Mouse (Mus musculus): Measurements from ENCODE around the gene Sez6l. TPM values are rescaled to one million over a fixed set of nuclear protein-coding genes. Genes with fewer than 3 reads are reported as not detected.
A peak's percentile ranks its signal among the peaks of the same experiment; 100 is the strongest.

Sez6l gene
- polyA plus RNA-seq, 1 experiment, result 0.32 TPM

DNA sequence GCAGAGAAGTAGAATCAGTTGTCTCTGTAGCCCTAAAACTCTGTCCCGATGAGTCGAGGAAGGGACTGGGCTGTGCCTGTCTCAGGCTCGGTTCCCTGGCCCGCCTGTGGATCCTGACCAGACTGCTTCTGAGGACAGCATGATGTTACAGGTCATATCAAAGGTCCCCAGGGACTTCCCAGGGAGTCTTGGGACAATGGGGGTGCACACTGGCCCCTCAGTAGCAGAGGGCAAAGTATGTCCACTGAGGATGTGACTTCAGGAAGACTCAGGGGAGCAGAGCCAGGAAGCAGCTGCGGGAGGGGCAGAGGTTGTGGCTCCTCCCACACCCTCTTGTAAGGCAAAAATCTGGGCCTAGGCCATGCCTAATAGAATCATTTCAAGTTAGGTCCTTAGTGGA is 90.6 kb downstream of the Sez6l start:
- Histone ChIP-seq H3K4me3 (ENCODE audit: insufficient read depth, low read length) (no peak overlapping the region), H3K27ac (ENCODE audit: insufficient read depth, low read length) (no peak overlapping the region), H3K4me1 (ENCODE audit: control insufficient read depth, insufficient read depth, low read length) (no peaks in the 10 kb centered on the region)
- TF ChIP-seq CTCF (IDR thresholded peaks at IDR 0.05; ENCODE audit: borderline replicate concordance, insufficient read depth, low read length), result no peak
- no peak for TF ChIP-seq POLR2A (IDR thresholded peaks at IDR 0.05; ENCODE audit: low read depth, low read length)

DNA sequence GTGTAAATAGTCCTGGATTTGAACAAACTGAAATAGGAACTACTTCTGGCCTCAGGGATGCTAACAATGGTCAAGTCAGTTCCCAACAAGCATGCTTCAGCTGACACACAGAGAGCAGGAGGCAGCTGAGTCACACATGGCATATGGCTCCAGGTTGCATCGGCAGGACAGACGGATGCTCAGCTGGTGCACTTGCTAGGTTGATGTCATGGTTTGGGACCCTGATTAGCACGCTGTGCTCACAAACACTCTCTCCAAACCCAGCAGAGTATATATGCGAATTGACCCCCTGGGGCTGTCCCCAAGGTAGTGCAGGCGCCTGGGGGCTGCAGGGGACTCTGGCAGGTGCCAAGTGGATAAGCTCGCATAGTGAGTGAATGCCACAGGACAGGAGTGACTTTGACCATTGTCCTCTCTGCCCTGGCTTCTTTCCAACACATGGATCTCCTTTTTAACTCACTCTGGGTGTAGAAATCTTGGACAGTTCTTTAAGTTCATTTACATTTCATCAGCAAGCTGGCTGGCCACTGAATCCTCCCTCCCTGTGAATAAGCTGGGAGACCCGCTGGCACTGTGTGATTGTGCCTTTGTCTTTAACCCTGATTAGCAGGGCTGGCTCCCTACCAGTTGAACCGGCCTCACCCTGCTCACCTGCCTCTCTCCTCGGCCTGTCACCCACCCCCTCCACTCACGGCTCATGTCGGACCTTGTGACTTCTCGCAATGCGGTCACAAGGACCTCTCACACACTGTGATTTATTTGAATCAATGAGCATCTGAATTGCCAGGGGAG is 91.9 kb downstream of the Sez6l start:
- Histone ChIP-seq H3K4me3 (ENCODE audit: insufficient read depth, low read length) (no peak overlapping the region), H3K4me1 (ENCODE audit: control insufficient read depth, insufficient read depth, low read length) (no peaks in the 10 kb centered on the region), H3K27ac (ENCODE audit: insufficient read depth, low read length) (no peak overlapping the region)
- TF ChIP-seq POLR2A (IDR thresholded peaks at IDR 0.05; ENCODE audit: low read depth, low read length) (no peak), CTCF (IDR thresholded peaks at IDR 0.05; ENCODE audit: borderline replicate concordance, insufficient read depth, low read length) (no peak)

DNA sequence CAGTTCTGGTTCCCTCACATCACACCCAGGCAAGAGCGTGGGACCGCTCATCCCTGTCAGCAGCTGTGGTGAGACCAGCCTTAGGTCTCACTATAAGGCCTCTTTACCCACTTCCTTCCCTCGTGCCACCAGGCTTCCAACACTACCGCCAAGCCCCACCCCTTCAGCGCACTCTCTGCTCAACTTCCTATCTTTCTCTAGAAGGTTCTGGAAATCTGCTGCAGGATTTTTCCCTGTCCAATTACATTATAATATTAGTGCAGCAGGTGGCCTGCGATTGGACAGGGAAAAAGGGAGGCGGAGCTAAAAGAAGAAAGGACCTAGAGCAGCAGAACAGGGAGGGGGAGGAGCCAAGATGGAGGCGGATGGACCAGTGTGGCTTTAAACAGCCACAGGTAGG is 94.0 kb downstream of the Sez6l start:
- Histone ChIP-seq H3K4me1 (ENCODE audit: control insufficient read depth, insufficient read depth, low read length) (no peaks in the 10 kb centered on the region), H3K4me3 (ENCODE audit: insufficient read depth, low read length) (no peak overlapping the region), H3K27ac (ENCODE audit: insufficient read depth, low read length) (no peak overlapping the region)
- TF ChIP-seq POLR2A (IDR thresholded peaks at IDR 0.05; ENCODE audit: low read depth, low read length), result no peak
- TF ChIP-seq CTCF (IDR thresholded peaks at IDR 0.05; ENCODE audit: borderline replicate concordance, insufficient read depth, low read length), result no peak

DNA sequence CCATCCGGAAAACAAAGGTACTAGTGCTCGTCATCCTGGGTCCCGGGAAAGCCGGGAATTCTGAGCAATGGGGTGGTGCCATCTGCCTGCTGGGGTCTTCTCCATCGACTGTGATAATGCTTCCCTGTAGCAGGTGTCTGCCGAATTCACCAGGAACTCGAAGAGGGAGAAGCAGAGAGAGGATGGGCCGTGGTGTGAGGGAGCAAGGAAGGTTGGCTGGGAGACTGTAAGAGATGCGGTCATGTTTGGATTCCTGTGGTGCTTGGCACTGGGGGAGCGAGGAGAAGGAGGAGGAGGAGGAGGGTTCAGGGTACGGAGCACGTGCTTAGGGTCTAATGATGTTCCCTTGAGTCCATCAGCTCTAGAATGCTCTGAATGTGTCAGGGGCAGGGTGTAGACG is 94.4 kb downstream of the Sez6l start:
- H3K27ac ChIP-seq (ENCODE audit: insufficient read depth, low read length), result no peak overlapping the region
- H3K4me1 ChIP-seq (ENCODE audit: control insufficient read depth, insufficient read depth, low read length), result no peaks in the 10 kb centered on the region
- H3K4me3 ChIP-seq (ENCODE audit: insufficient read depth, low read length), result no peak overlapping the region
- TF ChIP-seq POLR2A (IDR thresholded peaks at IDR 0.05; ENCODE audit: low read depth, low read length) (no peak), CTCF (IDR thresholded peaks at IDR 0.05; ENCODE audit: borderline replicate concordance, insufficient read depth, low read length) (no peak)

DNA sequence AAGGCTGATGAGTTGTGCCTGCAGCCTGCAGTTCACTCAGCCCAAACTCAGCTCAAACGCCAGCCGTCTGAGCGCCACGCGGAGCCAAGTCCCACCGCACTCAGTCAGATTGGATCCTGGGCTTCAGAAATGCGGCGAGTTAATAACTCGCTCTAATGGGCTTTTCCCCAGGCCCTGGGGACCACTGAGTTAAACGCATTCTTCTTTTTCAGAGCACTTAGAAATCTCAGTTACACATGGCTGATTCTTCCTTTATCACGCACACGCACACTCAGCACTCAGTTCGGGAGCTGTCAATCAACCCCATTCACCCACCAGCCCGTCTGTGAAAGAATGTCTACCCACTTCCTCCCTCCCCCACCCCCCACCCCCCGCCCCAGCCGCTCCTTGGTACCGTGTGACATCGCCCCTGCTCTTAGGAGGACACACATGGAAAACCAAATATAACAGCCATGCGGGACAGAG is 95.0 kb downstream of the Sez6l start:
- Histone ChIP-seq H3K4me1 (ENCODE audit: control insufficient read depth, insufficient read depth, low read length) (no peaks in the 10 kb centered on the region), H3K4me3 (ENCODE audit: insufficient read depth, low read length) (no peak overlapping the region), H3K27ac (ENCODE audit: insufficient read depth, low read length) (no peak overlapping the region)
- TF ChIP-seq CTCF (IDR thresholded peaks at IDR 0.05; ENCODE audit: borderline replicate concordance, insufficient read depth, low read length) (no peak), POLR2A (IDR thresholded peaks at IDR 0.05; ENCODE audit: low read depth, low read length) (no peak)

DNA sequence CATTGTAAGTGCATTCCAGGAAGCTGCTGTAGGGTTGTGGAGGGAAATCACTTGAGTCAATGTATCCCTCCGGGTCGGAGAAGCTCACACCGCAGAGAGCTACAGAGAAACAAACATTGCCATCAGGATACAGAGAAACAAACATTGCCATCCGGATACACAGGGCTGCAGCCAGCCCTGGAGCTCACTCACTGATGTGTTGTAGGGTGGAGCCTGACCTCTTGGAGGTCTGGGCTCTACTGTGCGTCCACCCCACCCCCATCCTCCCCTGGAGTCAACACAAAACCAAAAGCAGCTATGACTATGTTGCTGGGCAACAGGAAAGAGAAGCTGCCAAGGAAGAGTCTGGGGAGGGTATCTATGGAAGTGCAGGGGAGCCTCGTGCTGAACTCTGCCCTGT is 103.5 kb downstream of the Sez6l start:
- no peak for TF ChIP-seq POLR2A (IDR thresholded peaks at IDR 0.05; ENCODE audit: low read depth, low read length)
- TF ChIP-seq CTCF (IDR thresholded peaks at IDR 0.05; ENCODE audit: borderline replicate concordance, insufficient read depth, low read length), result no peak
- no peak overlapping the region for H3K4me3 ChIP-seq (ENCODE audit: insufficient read depth, low read length)
- no peaks in the 10 kb centered on the region for H3K4me1 ChIP-seq (ENCODE audit: control insufficient read depth, insufficient read depth, low read length)
- H3K27ac ChIP-seq (ENCODE audit: insufficient read depth, low read length), result no peak overlapping the region

DNA sequence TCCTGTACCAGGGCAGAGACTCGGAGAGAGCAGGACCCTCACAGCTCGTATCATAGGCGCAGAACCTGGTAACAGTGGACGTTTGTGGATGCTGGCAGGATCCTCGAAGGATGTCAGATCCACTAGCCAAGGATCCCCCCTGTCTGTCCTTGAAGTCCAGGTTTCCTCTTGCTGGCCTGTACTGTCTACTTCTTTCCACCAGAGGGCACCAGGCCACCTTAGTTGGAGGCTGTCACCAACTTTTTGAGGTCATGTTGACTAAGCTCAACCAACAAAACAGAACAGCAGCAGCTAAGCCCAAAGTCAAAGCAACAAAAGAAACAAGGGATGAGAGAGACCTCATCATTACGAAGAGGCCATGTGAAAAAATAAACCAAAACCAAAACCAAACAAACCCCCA is 106.8 kb downstream of the Sez6l start:
- no peak overlapping the region for H3K4me3 ChIP-seq (ENCODE audit: insufficient read depth, low read length)
- H3K4me1 ChIP-seq (ENCODE audit: control insufficient read depth, insufficient read depth, low read length), result no peaks in the 10 kb centered on the region
- H3K27ac ChIP-seq (ENCODE audit: insufficient read depth, low read length), result no peak overlapping the region
- TF ChIP-seq POLR2A (IDR thresholded peaks at IDR 0.05; ENCODE audit: low read depth, low read length) (no peak), CTCF (IDR thresholded peaks at IDR 0.05; ENCODE audit: borderline replicate concordance, insufficient read depth, low read length) (peak; percentile 37; the same call in 1 of the 2 replicates)

DNA sequence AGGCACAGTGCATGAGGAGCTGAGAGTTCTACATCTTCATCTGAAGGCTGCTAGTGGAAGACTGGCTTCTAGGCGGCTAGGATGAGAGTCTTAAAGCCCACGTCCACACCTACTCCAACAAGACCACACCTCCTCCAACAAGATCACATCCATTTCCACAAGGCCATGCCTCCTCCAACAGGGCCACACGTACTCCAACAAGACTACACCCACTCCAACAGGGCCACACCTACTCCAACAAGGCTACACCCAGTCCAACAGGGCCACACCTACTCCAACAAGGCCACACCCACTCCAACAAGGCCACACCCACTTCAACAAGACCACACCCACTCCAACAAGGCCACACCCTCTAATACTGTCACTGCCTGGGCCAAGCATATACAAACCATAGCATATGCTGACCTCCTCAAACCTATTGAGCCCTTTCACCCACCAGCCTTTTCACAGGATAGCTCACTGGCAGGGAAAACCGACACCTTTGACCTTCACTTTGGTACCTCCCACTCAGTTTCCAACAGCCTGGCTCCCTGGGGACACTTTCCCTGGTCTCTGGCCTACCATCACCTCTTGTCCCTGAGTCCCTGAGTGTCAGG is 107.9 kb downstream of the Sez6l start:
- no peak overlapping the region for H3K4me3 ChIP-seq (ENCODE audit: insufficient read depth, low read length)
- TF ChIP-seq POLR2A (IDR thresholded peaks at IDR 0.05; ENCODE audit: low read depth, low read length), result no peak
- no peak for TF ChIP-seq CTCF (IDR thresholded peaks at IDR 0.05; ENCODE audit: borderline replicate concordance, insufficient read depth, low read length)
- H3K27ac ChIP-seq (ENCODE audit: insufficient read depth, low read length), result no peak overlapping the region
- H3K4me1 ChIP-seq (ENCODE audit: control insufficient read depth, insufficient read depth, low read length), result no peaks in the 10 kb centered on the region

DNA sequence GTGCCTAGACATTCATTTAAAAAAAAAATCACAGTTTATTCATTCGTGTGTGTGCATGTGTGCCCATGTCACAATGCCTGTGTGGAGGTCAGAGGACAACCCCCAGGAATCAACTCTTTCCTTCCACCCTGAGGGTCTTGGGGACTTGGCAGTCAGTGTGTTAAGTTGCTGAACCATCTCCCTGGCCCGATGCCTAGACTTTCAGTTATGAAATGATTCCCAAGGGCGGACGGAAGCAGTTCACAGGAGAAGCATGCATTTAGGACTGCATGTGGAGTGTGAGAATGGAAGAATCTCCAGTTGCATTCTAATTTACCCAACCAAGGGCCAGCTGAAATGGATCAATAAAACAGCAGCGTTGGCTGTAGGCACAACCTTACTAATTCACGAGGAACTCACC is 110.7 kb downstream of the Sez6l start:
- H3K4me3 ChIP-seq (ENCODE audit: insufficient read depth, low read length), result no peak overlapping the region
- no peak overlapping the region for H3K27ac ChIP-seq (ENCODE audit: insufficient read depth, low read length)
- TF ChIP-seq POLR2A (IDR thresholded peaks at IDR 0.05; ENCODE audit: low read depth, low read length), result no peak
- no peak for TF ChIP-seq CTCF (IDR thresholded peaks at IDR 0.05; ENCODE audit: borderline replicate concordance, insufficient read depth, low read length)
- H3K4me1 ChIP-seq (ENCODE audit: control insufficient read depth, insufficient read depth, low read length), result no peaks in the 10 kb centered on the region

DNA sequence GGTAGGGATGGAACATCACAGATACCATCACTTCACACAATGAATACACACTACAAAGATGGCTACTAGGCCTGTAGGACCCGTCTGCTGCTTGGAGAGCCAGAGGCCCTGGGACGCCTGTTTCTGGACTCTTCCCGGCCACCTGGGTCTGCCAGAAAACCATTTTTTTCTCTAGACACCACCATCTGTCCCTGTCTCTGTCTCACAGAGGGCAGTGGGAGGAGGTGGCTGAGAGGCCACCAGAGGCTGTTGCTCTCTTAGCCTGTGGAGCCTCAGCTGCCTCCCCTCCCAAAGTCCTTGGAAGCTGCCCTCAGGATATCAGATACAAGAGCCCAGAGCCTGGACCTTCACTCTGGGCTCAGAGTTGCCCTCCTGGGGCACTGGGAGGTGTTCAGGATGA is 117.1 kb downstream of the Sez6l start:
- TF ChIP-seq CTCF (IDR thresholded peaks at IDR 0.05; ENCODE audit: borderline replicate concordance, insufficient read depth, low read length), result no peak
- no peak for TF ChIP-seq POLR2A (IDR thresholded peaks at IDR 0.05; ENCODE audit: low read depth, low read length)
- Histone ChIP-seq H3K27ac (ENCODE audit: insufficient read depth, low read length) (no peak overlapping the region), H3K4me3 (ENCODE audit: insufficient read depth, low read length) (no peak overlapping the region), H3K4me1 (ENCODE audit: control insufficient read depth, insufficient read depth, low read length) (no peaks in the 10 kb centered on the region)
